Mouse (Mus musculus) spleen, adult 18-20 months (tissue): ENCODE results near the gene Nsrp1.
"Not testable (repeated sequence)": the region's sequence is repeated elsewhere in the genome, so short reads cannot be mapped to it uniquely, and the experiment has no call there.

Experiments used
- DNase-seq, 2 experiments: peaks; one replicate each; pipeline ENCODE4 v3.0.0; 2022; ENCODE audit warnings: mixed read lengths in 2 of 2

The Nsrp1 gene

GRCm38 (mm10) chr11:77078273-77079134, at the start of gene Nsrp1:
TSS of gene Nsrp1 (minus strand) at chr11:77078435.
- DNase-seq: peak; percentile 82 to 86

DNA sequence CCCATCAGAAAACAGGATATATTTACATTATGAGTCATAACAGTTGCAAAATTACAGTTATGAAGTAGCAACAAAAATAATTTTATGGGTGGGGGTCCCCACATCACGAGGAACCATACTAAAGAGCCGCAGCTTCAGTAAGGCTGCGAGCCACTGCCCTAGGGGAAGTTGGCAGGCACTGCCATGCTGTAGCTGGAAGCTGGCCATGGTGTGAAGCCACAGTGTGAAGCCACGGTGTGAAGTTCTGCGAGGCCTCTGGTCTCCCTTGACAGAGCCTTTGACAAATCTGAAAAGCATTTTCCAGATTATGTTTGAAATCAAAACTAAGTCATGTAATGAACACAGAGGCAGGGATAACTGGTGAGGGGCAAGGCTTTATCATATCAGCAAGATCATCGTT, 32.9 kb upstream of the Nsrp1 start:
- DNase-seq: no peak

- no peak for DNase-seq
These were observed 30.2 kb upstream of the Nsrp1 start for GRCm38 (mm10) chr11:77108442-77108841.

GRCm38 (mm10) chr11:77107872-77108271, 29.6 kb upstream of the Nsrp1 start:
- DNase-seq: not testable (repeated sequence)

GRCm38 (mm10) chr11:77106961-77107360, 28.7 kb upstream of the Nsrp1 start:
- DNase-seq: no peak

DNA sequence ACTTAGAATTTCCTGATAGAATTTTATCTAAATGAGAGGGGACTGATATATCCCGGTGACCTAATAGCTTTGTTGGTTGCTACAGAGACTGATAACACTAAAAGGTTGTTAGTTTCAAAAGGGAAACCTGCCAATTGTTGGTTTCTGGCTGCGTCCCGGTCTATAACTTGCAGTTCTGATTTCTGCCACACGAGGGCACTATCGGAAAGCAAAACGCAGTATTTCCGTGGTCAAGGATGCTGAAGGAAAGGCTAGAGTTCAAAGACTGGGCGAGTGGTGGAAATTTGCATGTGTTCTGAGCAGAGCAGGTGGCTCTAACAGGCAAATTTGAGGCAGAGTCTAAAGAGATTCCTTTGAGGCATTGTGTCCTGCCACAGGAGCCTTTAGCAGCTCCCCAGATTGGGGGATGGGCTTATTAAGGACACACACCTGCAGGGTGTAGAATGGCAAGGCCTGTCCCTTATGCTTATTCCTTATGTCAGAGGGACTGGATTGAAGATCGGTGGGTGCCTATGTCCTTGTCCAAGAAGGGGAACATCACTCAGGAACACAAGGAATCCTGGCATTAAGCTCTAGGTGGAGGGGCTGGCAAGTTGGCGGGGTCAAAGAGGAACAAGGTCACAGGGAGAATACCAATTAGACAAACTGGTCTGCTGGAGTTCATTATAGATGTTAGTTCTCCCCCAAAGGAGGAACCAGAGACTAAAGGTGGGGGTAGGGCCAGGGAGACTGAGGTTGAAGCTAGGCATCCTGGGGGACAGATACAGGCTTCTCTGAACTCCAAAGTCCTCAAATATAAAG, 22.1 kb upstream of the Nsrp1 start:
- peak; percentile 34 to 80 for DNase-seq

DNA sequence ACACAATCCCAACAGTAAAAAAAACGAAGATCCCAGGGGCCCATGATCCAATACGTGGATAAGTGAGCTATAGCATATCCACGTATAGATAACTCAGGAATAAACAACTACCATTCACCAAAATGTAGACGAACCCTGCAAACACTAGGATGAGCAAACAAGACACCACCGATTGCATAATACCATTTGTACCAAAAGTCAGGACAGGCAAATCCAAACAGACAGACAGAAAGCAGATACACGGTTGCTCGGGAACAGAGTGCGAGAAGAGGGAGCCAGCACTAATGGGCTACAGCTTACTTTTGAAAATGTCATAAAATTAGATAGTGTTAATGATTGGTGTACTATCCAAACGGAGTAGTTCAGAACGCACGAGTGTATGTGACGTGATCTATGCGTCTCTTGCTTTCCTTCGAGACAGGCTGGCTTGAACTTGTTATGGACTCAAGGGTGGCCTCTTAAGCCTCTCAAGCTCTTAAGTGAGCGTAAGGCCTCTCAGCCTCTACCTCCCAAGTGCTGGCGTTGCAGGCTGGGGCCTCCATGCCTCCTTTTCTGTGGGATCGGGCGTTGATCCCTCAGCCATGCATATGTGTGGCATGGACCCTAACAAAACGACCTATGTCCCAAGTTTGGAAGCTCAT, 20.2 kb upstream of the Nsrp1 start:
- DNase-seq: no peak

- no peak for DNase-seq
These were observed 18.8 kb upstream of the Nsrp1 start for GRCm38 (mm10) chr11:77096991-77097390.

GRCm38 (mm10) chr11:77096581-77096980, 18.3 kb upstream of the Nsrp1 start:
- no peak for DNase-seq

- no peak for DNase-seq
These were observed 17.0 kb upstream of the Nsrp1 start for GRCm38 (mm10) chr11:77095206-77095605.

DNA sequence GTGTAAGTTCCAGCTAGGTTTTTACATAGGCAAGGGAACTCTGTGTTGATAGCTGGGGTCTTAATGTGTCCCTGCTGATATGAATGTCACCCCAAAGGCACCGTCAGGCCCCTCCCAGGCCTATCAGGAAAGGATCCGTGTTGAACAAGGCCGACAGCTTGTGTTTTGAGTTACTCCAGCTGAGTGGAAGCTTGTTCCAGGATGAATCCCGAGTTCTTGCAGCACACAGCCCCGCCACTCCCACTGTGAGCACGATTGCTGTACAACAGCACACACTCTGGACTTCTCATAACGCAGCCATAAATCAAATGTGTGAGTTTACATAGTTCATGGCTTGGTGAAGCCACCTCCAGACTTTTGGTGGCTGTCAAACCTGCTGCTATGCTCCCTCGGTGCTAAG, 15.9 kb upstream of the Nsrp1 start:
- no peak for DNase-seq

DNA sequence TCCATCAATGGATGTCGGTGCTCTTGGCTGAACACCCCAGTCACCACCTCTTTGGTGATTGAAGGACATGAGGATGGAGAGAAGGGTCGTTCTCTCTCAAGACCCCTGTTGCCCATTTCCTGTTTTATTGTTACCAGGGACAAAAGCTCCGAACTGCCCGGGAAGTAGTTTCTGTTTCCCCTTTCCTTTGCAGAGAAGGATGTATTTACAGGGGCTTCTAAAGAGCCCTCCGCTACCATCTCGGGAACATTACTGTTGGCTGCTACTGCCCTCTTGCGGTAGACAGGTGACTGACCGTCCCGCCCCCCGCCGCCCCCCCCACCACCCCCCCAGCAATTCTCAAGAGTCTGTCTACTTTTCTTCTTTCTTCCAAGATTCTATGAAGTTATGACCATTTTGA, 15.0 kb upstream of the Nsrp1 start:
- peak in 1 of 2 experiments; percentile 37 for DNase-seq

DNA sequence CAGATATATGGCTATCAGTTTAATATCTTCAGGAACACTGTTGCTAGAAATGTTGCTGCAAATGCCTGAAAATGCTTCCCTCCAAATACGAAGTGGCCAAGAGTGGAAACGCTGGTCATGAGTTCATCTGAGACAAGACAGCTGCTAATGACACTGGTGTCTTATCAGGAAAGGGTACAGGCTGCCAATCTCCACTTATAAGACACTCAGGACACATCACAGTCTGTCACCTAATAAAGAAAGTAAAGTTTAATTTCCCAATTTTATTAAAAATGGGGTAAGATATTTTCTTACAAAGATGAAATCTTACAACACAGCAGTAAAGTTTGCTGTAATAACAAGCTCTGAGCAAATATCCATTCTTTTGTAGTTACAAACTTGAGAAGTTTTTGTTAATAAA, 10.9 kb upstream of the Nsrp1 start:
- DNase-seq: no peak

DNA sequence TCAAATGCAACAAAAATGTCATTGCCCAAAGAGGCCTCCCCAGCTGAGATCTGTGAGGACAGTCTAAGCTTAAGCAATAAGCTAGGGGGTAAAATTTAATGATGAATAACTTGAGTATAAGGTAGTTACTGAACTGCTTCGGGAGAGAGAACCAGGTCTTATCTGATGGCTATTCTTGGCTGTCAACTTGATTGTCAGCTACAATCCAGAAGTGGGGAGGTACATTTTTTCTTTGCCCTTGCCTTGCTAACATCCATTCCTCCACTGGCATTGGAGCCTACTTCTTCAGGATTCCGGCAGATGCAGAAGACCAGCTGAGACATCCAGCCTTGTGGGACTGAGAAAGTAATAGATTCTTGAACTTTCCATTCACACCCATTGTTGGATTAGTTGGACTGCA, 8.8 kb upstream of the Nsrp1 start:
- no peak for DNase-seq

- DNase-seq: no peak
These were observed 5.9 kb upstream of the Nsrp1 start for GRCm38 (mm10) chr11:77084001-77084682.

DNA sequence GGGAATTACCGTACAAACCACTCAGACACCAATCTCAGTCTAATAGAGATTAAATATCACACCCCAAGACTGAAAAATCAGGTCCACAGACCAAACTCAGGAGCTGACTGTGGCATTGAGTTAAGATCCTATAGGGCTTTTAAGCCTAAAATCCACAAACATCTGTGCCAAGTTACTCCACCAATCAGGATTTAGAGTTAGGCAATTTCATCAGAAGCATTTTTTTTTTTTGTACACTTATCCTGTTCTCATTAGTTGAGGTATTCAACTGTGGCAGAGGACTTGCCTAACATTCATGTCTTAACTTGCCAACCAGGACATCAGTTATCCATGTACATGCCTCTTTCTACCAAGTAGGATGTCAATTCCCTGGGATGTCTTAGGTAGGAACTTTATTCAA, 1.1 kb upstream of the Nsrp1 start:
- DNase-seq: no peak

DNA sequence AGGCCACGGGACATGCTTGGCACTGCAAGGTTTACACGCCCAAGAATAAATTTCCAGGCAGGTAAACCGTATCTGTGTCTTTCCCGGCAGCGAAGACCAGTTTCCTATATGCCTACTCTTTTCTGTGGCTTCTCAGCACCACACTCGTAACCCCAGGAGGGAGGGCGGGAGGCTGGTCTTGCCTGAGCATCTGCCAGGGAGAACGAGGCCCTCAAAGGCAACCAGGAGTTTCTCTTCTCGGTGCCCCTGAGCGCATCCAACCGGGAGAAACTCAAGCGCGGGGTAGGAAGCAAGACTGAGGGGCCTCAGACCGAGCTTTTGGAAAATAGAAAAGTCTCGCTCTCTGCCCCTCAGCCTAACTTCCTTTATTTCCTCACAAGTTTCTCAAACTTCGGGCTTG, 443 bp downstream of the Nsrp1 start:
- DNase-seq: no peak

GRCm38 (mm10) chr11:77077331-77077730, 904 bp downstream of the Nsrp1 start:
- DNase-seq: not testable (repeated sequence)

DNA sequence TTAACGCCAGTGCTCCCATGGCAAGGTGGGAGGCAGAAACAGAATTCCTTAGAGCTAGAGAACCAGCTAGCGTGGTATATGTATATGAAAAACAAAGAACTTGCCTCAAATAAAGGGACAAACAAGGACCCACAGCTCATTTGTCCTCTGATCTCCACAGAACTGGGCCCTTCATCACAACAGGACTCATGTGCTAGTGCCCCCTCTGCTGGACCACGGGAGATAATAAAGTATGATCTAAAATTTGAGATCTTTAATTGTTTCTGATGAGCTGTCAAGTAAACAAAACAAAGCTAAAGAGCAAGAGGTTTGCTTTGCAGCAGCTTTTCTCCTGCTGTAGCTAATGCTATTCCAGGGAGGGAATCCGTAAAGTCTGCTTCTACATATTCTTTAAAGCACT, 7.5 kb downstream of the Nsrp1 start:
- peak in 1 of 2 experiments; percentile 30 for DNase-seq

DNA sequence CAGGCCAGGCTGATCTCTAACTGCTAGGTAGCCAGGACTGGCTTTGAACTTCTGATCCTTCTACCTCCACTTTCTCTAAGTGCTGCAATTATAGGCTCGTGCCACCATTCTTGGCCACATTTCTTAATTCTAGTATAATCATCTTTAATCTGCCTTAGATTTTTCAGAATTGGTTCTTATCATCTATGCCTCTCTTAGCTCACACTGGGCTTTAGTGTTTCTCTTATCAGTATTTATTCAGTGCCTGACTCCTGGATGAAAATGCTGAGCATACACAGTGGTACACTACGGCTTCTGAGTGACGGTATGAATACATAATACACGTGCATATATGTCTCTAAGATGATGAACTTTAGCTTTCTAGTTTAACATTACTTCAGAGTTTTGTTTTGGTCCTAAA, 9.4 kb downstream of the Nsrp1 start:
- DNase-seq: no peak

DNA sequence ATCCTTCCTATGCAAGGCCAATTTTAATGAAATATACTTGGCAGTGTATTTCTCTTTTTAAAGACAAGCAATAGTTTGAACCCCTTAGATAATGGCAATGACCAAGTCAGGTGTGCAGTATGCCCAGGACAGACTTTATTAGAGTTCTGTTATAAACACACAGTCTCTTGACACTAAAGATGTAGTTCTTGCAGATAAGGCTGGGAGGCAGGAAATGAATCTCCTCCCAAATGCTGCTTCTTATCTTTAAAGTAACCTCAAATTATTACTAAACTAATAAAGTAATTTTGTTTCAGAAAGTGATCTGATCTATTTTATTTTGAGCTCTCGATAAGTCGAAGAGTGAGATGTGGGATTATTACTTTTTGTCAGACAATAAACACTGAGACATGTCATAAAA, 14.8 kb downstream of the Nsrp1 start:
- no peak for DNase-seq

- DNase-seq: no peak
These were observed 16.3 kb downstream of the Nsrp1 start for GRCm38 (mm10) chr11:77061951-77062350.

DNA sequence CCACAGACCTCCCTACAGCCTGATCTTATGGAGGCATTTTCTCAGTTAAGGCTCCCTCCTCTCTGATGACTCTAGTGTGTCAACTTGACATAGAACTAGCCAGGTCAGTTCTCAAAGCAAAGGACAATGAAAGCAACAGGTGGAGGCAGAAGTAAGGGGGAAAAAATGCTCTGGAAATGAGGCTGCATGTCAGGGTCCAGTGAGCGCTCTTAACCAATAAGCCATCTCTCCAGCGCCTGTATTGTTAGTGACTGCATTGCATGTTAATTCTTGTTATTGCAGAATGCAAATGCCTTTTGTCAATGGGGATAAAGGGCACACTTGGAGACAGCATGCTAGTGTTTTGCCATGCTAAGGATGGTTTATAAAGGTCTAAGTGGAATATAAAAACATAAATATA, 35.4 kb downstream of the Nsrp1 start:
- DNase-seq: no peak
